Mouse (Mus musculus) spleen, adult 18-20 months (tissue): ENCODE data around the gene Inhbe.
"Not testable (repeated sequence)": the region's sequence is repeated elsewhere in the genome, so short reads cannot be mapped to it uniquely, and the experiment has no call there.

Source experiments
- DNase-seq, 2 experiments: peaks; one replicate each; pipeline ENCODE4 v3.0.0; 2022; ENCODE audit warnings: mixed read lengths in 2 of 2

Inhbe gene

GRCm38 (mm10) chr10:127322178-127322577 lies 32.0 kb downstream of the Inhbe start:
- peak in 1 of 2 experiments; percentile 40 for DNase-seq

- peak in 1 of 2 experiments; percentile 35 for DNase-seq
These were observed 32.6 kb downstream of the Inhbe start, which contains the start of gene Arhgap9 for GRCm38 (mm10) chr10:127321621-127322020. Gene Arhgap9, plus strand, starts transcription at chr10:127321964.

- no peak for DNase-seq
These were observed 34.2 kb downstream of the Inhbe start for GRCm38 (mm10) chr10:127319969-127320368.

- no peak for DNase-seq
These were observed 36.2 kb downstream of the Inhbe start for GRCm38 (mm10) chr10:127318009-127318408.

- DNase-seq: no peak
These were observed 36.9 kb downstream of the Inhbe start for GRCm38 (mm10) chr10:127317277-127317676.

- DNase-seq: not testable (repeated sequence)
These were observed 39.3 kb downstream of the Inhbe start for GRCm38 (mm10) chr10:127314950-127315349.

- not testable (repeated sequence) for DNase-seq
These were observed 40.7 kb downstream of the Inhbe start for GRCm38 (mm10) chr10:127313516-127313915.

GRCm38 (mm10) chr10:127312858-127313257 lies 41.4 kb downstream of the Inhbe start:
- DNase-seq: no peak

GRCm38 (mm10) chr10:127312356-127312676 lies 41.9 kb downstream of the Inhbe start:
- peak; percentile 56 to 76 for DNase-seq

- DNase-seq: peak; percentile 83 to 84
These were observed 42.5 kb downstream of the Inhbe start, which contains the start of gene Mars for GRCm38 (mm10) chr10:127311476-127312355. Gene Mars, minus strand, starts transcription at chr10:127311786.

GRCm38 (mm10) chr10:127310523-127311475 lies 43.4 kb downstream of the Inhbe start:
- no peak for DNase-seq

- not testable (repeated sequence) for DNase-seq
These were observed 45.0 kb downstream of the Inhbe start for GRCm38 (mm10) chr10:127309167-127309566.

- DNase-seq: no peak
These were observed 51.1 kb downstream of the Inhbe start for GRCm38 (mm10) chr10:127303136-127303535.

GRCm38 (mm10) chr10:127300361-127300760 lies 53.9 kb downstream of the Inhbe start:
- DNase-seq: no peak
